Mouse (Mus musculus): ENCODE measurements around the gene Fam69b. TPM values are rescaled to one million over a fixed set of nuclear protein-coding genes. Genes with fewer than 3 reads are reported as not detected.

Fam69b gene
- total RNA-seq, 1 experiment = 24.6 TPM

DNA sequence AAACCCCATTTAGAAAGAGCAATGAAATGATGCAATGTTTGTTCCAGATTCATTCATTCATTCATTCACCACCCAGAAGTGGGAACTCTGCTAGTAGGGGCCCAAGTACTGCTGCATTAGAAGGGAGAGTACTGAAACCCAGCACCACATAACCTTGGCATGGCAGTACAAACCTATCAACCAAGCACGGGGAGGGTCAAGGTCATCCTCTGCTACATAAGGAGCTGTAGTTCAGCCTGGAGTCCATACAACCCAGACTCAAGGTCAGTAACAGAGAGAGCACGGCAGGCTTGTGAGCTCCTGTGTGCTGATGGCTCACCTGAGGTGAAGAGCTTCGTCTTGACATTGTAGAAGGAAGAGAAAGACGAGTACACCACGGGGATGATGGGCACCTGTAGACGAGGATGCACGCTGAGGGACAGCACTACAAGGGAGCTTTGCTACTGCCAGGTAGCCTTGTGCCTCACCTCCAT, 33.8 kb upstream of the Fam69b start:
- H3K27ac ChIP-seq (ENCODE audit: insufficient read depth, low read depth, low read length, poor library complexity, severe bottlenecking) = 0 out of 2 replicates have a peak overlapping the region, but pooled peaks have one; percentile 27
- in situ Hi-C loops (cut with MboI; ENCODE audit: low sequenced_read_pairs in 2 of 2, unreplicated experiment in 2 of 2) = no loop called here
- H3K36me3 ChIP-seq (ENCODE audit: control insufficient read depth, insufficient read depth, low read length, poor library complexity, severe bottlenecking) = peaks cover 37% of the 10 kb centered on the region
- H3K4me1 ChIP-seq (ENCODE audit: control insufficient read depth in 2 of 2, insufficient read depth in 2 of 2, low read length in 2 of 2, poor library complexity in 1 of 2) = peaks cover 0 to 11% of the 10 kb centered on the region in 2 experiments; a peak in 1 of 4 replicates
- no peak overlapping the region for H3K4me3 ChIP-seq (ENCODE audit: insufficient read depth in 1 of 2, low read depth in 1 of 2, low read length in 2 of 2, poor library complexity in 1 of 2, severe bottlenecking in 1 of 2)
- DNase-seq (ENCODE audit: low read depth, low spot score) = no peak
- no peak for TF ChIP-seq CHD2 (IDR thresholded peaks at IDR 0.05; ENCODE audit: low read depth, low read length)
- TF ChIP-seq HCFC1 (IDR thresholded peaks at IDR 0.05; ENCODE audit: borderline replicate concordance, insufficient read depth, low read length) = no peak
- TF ChIP-seq ZNF384 (IDR thresholded peaks at IDR 0.05; ENCODE audit: low read depth, low read length) = no peak
- TF ChIP-seq MAFK (IDR thresholded peaks at IDR 0.05; ENCODE audit: insufficient read depth, low read depth, low read length) = no peak
- H3K9me3 ChIP-seq (ENCODE audit: control insufficient read depth, insufficient read depth, low read depth, low read length) = no peaks in the 10 kb centered on the region
- no peak overlapping the region for H3K9ac ChIP-seq (ENCODE audit: insufficient read depth, low read depth, low read length, poor library complexity, severe bottlenecking)

GRCm38 (mm10) chr2:26594934-26595724, 33.1 kb upstream of the Fam69b start:
- in situ Hi-C loops (cut with MboI; ENCODE audit: low sequenced_read_pairs in 2 of 2, unreplicated experiment in 2 of 2) = no loop called here
- no peak for TF ChIP-seq ZNF384 (IDR thresholded peaks at IDR 0.05; ENCODE audit: low read depth, low read length)
- TF ChIP-seq ZC3H11A (IDR thresholded peaks at IDR 0.05; ENCODE audit: borderline replicate concordance, low read depth, low read length) = no peak
- H3K4me1 ChIP-seq (ENCODE audit: control insufficient read depth in 2 of 2, insufficient read depth in 2 of 2, low read length in 2 of 2, poor library complexity in 1 of 2) = peaks cover 0 to 14% of the 10 kb centered on the region in 2 experiments; a peak in 2 of 4 replicates
- no peak overlapping the region for H3K9ac ChIP-seq (ENCODE audit: insufficient read depth, low read depth, low read length, poor library complexity, severe bottlenecking)
- H3K36me3 ChIP-seq (ENCODE audit: control insufficient read depth, insufficient read depth, low read length, poor library complexity, severe bottlenecking) = peaks cover 36% of the 10 kb centered on the region
- no peaks in the 10 kb centered on the region for H3K9me3 ChIP-seq (ENCODE audit: control insufficient read depth, insufficient read depth, low read depth, low read length)
- H3K27ac ChIP-seq (ENCODE audit: insufficient read depth, low read depth, low read length, poor library complexity, severe bottlenecking) = no peak overlapping the region
- DNase-seq (ENCODE audit: low read depth, low spot score) = no peak
- H3K4me3 ChIP-seq (ENCODE audit: insufficient read depth in 1 of 2, low read depth in 1 of 2, low read length in 2 of 2, poor library complexity in 1 of 2, severe bottlenecking in 1 of 2) = no peak overlapping the region

- no peaks in the 10 kb centered on the region for H3K9me3 ChIP-seq (ENCODE audit: control insufficient read depth, insufficient read depth, low read depth, low read length)
- peaks cover 31% of the 10 kb centered on the region for H3K36me3 ChIP-seq (ENCODE audit: control insufficient read depth, insufficient read depth, low read length, poor library complexity, severe bottlenecking)
- peaks cover 0 to 21% of the 10 kb centered on the region in 2 experiments; a peak in 2 of 4 replicates for H3K4me1 ChIP-seq (ENCODE audit: control insufficient read depth in 2 of 2, insufficient read depth in 2 of 2, low read length in 2 of 2, poor library complexity in 1 of 2)
- no peak overlapping the region for H3K9ac ChIP-seq (ENCODE audit: insufficient read depth, low read depth, low read length, poor library complexity, severe bottlenecking)
- no peak for DNase-seq (ENCODE audit: low read depth, low spot score)
- no peak overlapping the region for H3K27ac ChIP-seq (ENCODE audit: insufficient read depth, low read depth, low read length, poor library complexity, severe bottlenecking)
- no peak overlapping the region for H3K4me3 ChIP-seq (ENCODE audit: insufficient read depth in 1 of 2, low read depth in 1 of 2, low read length in 2 of 2, poor library complexity in 1 of 2, severe bottlenecking in 1 of 2)
- TF ChIP-seq HCFC1 (IDR thresholded peaks at IDR 0.05; ENCODE audit: borderline replicate concordance, insufficient read depth, low read length) (no peak), ZC3H11A (IDR thresholded peaks at IDR 0.05; ENCODE audit: borderline replicate concordance, low read depth, low read length) (no peak), MAFK (IDR thresholded peaks at IDR 0.05; ENCODE audit: insufficient read depth, low read depth, low read length) (no peak), CHD2 (IDR thresholded peaks at IDR 0.05; ENCODE audit: low read depth, low read length) (no peak), ZNF384 (IDR thresholded peaks at IDR 0.05; ENCODE audit: low read depth, low read length) (no peak)
- in situ Hi-C loops (cut with MboI; ENCODE audit: low sequenced_read_pairs in 2 of 2, unreplicated experiment in 2 of 2) = no loop called here
These were observed 32.4 kb upstream of the Fam69b start for GRCm38 (mm10) chr2:26595725-26596435.

GRCm38 (mm10) chr2:26596898-26597297, 31.4 kb upstream of the Fam69b start:
- Histone ChIP-seq H3K9me3 (ENCODE audit: control insufficient read depth, insufficient read depth, low read depth, low read length) (no peaks in the 10 kb centered on the region), H3K4me3 (ENCODE audit: insufficient read depth in 1 of 2, low read depth in 1 of 2, low read length in 2 of 2, poor library complexity in 1 of 2, severe bottlenecking in 1 of 2) (no peak overlapping the region), H3K27ac (ENCODE audit: insufficient read depth, low read depth, low read length, poor library complexity, severe bottlenecking) (no peak overlapping the region), H3K36me3 (ENCODE audit: control insufficient read depth, insufficient read depth, low read length, poor library complexity, severe bottlenecking) (peaks cover 25% of the 10 kb centered on the region), H3K4me1 (ENCODE audit: control insufficient read depth in 2 of 2, insufficient read depth in 2 of 2, low read length in 2 of 2, poor library complexity in 1 of 2) (peaks cover 0 to 22% of the 10 kb centered on the region in 2 experiments; a peak in 2 of 4 replicates), H3K9ac (ENCODE audit: insufficient read depth, low read depth, low read length, poor library complexity, severe bottlenecking) (no peak overlapping the region)
- in situ Hi-C loops (cut with MboI; ENCODE audit: low sequenced_read_pairs in 2 of 2, unreplicated experiment in 2 of 2) = no loop called here
- TF ChIP-seq ZNF384 (IDR thresholded peaks at IDR 0.05; ENCODE audit: low read depth, low read length) (no peak), ZC3H11A (IDR thresholded peaks at IDR 0.05; ENCODE audit: borderline replicate concordance, low read depth, low read length) (no peak), CHD2 (IDR thresholded peaks at IDR 0.05; ENCODE audit: low read depth, low read length) (no peak), HCFC1 (IDR thresholded peaks at IDR 0.05; ENCODE audit: borderline replicate concordance, insufficient read depth, low read length) (no peak), MAFK (IDR thresholded peaks at IDR 0.05; ENCODE audit: insufficient read depth, low read depth, low read length) (no peak)
- no peak for DNase-seq (ENCODE audit: low read depth, low spot score)
